Mouse (Mus musculus): Measurements from ENCODE around the gene Ctnna2. TPM values are rescaled to one million over a fixed set of nuclear protein-coding genes. Genes with fewer than 3 reads are reported as not detected.

Gene Ctnna2
- polyA plus RNA-seq, 1 experiment from 2014 or later = 2.0 TPM

DNA sequence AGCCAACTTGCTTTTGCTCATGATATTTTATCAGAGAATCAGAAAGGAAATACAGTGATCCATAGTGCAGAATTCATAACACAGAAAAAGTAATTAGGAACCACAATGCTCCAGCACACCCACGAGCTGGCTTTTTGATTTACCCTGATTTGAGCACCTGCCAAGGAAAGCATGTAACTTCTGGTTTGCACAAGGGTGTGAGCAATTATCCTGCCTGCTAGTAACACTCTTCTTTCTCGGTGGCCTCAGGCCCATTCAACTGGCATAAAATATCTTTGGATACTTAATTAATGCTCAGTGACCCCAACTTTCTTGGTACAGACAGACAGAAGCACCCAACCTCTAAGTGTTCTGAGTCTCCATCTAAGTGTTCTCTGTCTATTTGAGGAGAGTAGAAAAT, 794.6 kb downstream of the Ctnna2 start:
- no peaks in the 10 kb centered on the region for H3K27me3 ChIP-seq
- WGBS = 30% methylated on average over 2 of the region's 2 CpGs
- ATAC-seq (replicated peaks; ENCODE audit: low FRiP score) = no peak
- H3K27ac ChIP-seq = no peak overlapping the region
- no peaks in the 10 kb centered on the region for H3K9me3 ChIP-seq (replicated peaks)
- no peak overlapping the region for H3K9ac ChIP-seq
- no peak overlapping the region for H3K4me3 ChIP-seq (replicated peaks)
- H3K4me1 ChIP-seq = no peaks in the 10 kb centered on the region
- no peaks in the 10 kb centered on the region for H3K36me3 ChIP-seq
- no peak overlapping the region for H3K4me2 ChIP-seq

DNA sequence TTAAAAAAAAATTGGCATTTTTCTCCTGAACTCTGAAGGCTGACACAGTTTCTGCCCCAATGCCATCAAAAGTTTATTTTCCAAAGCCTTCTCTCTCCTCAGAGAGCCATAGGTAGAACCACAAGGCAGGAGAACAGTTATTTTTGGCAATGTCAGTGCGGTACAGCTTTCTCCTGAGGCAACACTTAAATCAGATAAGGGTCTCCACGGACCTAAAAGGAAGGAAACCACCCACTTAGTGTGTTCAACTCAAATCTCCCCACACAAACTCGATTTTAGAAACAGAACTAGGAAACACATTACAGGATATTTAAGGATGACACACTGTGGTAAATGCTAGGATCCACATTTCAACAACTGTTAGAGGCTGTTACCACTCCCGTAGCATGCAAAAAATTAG, 803.7 kb downstream of the Ctnna2 start:
- no peak overlapping the region for H3K9ac ChIP-seq

DNA sequence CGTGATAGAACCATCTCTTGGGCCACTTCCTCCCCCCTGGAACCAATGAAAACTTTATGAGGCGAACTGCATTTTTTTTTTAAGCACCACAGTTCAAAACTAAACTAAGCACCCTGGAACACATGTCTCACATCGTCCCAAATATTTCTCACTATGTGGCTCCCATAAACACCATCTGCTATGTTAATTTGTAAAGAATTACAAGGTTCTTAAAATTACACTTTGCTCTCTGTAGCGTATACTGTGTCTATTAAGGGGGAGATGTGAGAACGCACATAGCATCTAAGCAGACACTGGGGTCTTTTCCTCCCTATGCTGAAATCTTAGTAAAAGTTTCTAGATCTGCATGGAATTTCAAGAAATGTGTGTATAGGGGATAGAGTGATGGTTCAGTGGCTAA, 822.5 kb downstream of the Ctnna2 start:
- Histone ChIP-seq H3K4me2 (no peak overlapping the region), H3K27me3 (no peaks in the 10 kb centered on the region), H3K4me1 (no peaks in the 10 kb centered on the region), H3K36me3 (no peaks in the 10 kb centered on the region), H3K9ac (no peak overlapping the region), H3K4me3 (replicated peaks) (no peak overlapping the region), H3K27ac (no peak overlapping the region), H3K9me3 (replicated peaks) (no peaks in the 10 kb centered on the region)
- 74% methylated on average over 5 of the region's 5 CpGs for WGBS
- ATAC-seq (replicated peaks; ENCODE audit: low FRiP score) = no peak

More for the DNA sequence above, 803.7 kb downstream of the Ctnna2 start:
- H3K36me3 ChIP-seq = no peaks in the 10 kb centered on the region
- no peak overlapping the region for H3K4me2 ChIP-seq
- no peak for ATAC-seq (replicated peaks; ENCODE audit: low FRiP score)
- 48% methylated on average over 4 of the region's 4 CpGs for WGBS
- H3K27me3 ChIP-seq = no peaks in the 10 kb centered on the region
- H3K4me1 ChIP-seq = no peaks in the 10 kb centered on the region
- H3K27ac ChIP-seq = no peak overlapping the region
- no peak overlapping the region for H3K4me3 ChIP-seq (replicated peaks)
- H3K9me3 ChIP-seq (replicated peaks) = no peaks in the 10 kb centered on the region

DNA sequence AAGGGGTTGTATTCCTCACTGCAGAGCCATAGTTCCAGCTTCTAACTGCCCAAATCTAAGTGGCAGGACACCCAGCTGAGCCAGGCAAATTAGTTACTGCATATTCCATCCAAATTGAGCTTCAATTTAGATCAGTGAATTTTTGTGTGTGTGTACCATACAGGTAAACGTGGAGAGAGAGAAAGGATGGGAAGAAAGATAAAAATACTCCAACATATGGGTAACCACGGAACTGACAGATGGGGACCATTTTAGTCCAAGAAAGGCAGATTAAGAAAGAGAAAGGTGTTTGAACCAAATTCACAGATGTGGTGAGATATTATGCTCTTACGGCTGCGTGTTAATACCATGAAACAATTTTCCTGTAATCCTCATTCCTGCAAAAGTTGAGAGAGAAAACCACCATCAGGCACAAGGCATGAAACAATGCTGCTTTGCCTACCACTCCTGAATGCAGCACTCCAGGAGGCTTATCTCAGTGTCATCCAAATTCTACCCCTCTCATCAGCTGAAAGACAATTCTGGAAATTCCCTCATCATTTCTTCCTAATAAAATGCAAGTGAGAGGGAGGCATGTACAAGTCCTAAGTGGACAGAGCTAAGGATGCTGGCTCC, 840.1 kb downstream of the Ctnna2 start:
- no peaks in the 10 kb centered on the region for H3K4me1 ChIP-seq
- WGBS = 87% methylated on average over 4 of the region's 4 CpGs
- no peaks in the 10 kb centered on the region for H3K27me3 ChIP-seq
- H3K4me2 ChIP-seq = no peak overlapping the region
- no peak overlapping the region for H3K27ac ChIP-seq
- H3K36me3 ChIP-seq = no peaks in the 10 kb centered on the region
- H3K4me3 ChIP-seq (replicated peaks) = no peak overlapping the region
- H3K9ac ChIP-seq = no peak overlapping the region
- ATAC-seq (replicated peaks; ENCODE audit: low FRiP score) = no peak
- no peaks in the 10 kb centered on the region for H3K9me3 ChIP-seq (replicated peaks)

DNA sequence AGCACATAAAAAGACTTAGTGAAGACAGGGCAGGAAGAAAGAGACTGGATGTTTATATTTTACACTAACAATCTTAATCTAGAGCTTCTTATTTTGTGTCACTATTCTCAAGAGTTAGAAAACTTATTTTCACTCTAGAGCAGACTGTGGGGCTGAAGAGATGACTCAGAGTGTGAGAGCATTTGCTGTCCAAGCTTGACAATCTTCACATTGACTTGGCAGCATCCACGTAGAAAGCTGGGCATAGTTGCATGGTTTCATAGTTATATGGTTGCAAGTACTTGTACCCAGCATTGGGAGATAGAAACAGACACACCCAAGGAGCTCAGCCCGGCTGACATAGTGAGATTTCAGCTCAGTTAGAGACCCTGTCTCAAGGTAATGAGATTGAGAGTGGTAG, 858.6 kb downstream of the Ctnna2 start:
- Histone ChIP-seq H3K4me2 (no peak overlapping the region), H3K4me3 (replicated peaks) (no peak overlapping the region), H3K9me3 (replicated peaks) (no peaks in the 10 kb centered on the region), H3K4me1 (no peaks in the 10 kb centered on the region), H3K9ac (no peak overlapping the region), H3K27me3 (no peaks in the 10 kb centered on the region), H3K27ac (no peak overlapping the region), H3K36me3 (no peaks in the 10 kb centered on the region)
- ATAC-seq (replicated peaks; ENCODE audit: low FRiP score) = no peak
- 84% methylated on average over 2 of the region's 2 CpGs for WGBS

DNA sequence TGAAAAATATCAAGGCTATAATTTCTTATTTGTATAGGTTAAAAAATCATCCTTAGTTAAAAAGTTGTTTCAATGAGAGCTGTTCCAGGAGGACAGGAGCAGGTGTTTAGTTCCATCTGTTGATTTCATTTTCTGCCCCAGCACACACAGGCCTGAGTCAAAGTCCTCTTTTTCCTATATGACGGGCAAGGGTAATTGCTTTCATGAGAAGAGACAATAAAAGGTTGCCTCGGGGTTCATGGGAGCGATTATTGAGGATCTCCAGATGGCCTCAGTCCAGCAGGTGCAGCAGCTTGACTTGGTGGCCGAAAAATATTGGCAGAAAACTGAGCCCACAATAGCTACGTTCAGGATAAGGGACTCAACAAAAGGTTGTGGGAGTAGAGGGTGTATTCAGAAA, 859.0 kb downstream of the Ctnna2 start:
- H3K27me3 ChIP-seq = no peaks in the 10 kb centered on the region
- H3K4me2 ChIP-seq = no peak overlapping the region
- H3K9ac ChIP-seq = no peak overlapping the region
- no peaks in the 10 kb centered on the region for H3K9me3 ChIP-seq (replicated peaks)
- 0 out of 2 replicates have a peak, but pooled peaks have one; percentile 9 for ATAC-seq (replicated peaks; ENCODE audit: low FRiP score)
- H3K4me3 ChIP-seq (replicated peaks) = no peak overlapping the region
- 56% methylated on average over 5 of the region's 5 CpGs for WGBS
- no peak overlapping the region for H3K27ac ChIP-seq
- no peaks in the 10 kb centered on the region for H3K36me3 ChIP-seq
- H3K4me1 ChIP-seq = no peaks in the 10 kb centered on the region

DNA sequence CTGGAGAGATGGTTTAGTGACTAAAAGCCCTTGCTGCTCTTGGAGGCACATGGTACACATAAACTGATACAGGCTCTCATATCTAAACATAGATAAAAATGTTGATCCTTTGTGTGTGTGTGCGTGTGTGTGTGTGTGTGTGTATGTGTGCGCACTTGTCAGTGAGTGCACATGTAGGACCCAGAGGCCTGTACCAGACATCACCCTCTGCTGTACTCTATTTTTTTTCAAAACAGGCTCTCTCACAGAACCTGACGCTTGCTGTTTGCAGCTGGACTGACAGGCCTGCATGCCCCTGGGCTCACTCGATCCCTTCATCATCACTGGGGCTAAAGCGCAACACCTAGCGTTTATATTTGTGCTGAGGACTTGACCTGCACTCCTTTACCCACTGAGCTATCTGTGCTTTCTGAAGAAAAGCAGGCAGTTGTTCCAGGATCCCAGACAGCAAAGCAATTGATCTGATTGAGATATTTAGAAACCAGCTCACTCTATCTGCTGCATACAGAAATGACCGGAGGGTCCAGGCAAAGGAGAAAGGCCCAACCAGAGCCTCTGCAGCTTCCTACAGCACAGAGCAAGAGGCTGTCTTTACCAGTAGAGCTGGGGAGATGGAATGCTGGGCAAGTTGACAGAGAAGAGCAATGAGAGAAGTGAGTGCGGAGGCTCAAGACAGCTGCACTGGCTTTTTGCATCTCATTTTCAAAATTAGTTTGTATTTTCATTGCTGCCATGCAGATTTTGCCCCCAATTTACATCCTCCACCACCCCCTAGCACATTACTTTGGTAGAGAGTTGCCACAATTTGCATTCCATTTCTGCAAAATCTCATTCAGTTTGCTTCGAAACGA, 870.2 kb downstream of the Ctnna2 start:
- H3K4me3 ChIP-seq (replicated peaks) = no peak overlapping the region
- no peak overlapping the region for H3K4me2 ChIP-seq
- H3K27me3 ChIP-seq = no peaks in the 10 kb centered on the region
- H3K27ac ChIP-seq = no peak overlapping the region
- no peak overlapping the region for H3K9ac ChIP-seq
- H3K36me3 ChIP-seq = no peaks in the 10 kb centered on the region
- ATAC-seq (replicated peaks; ENCODE audit: low FRiP score) = no peak
- H3K9me3 ChIP-seq (replicated peaks) = no peaks in the 10 kb centered on the region
- WGBS = 76% methylated on average over 10 of the region's 10 CpGs
- H3K4me1 ChIP-seq = no peaks in the 10 kb centered on the region

DNA sequence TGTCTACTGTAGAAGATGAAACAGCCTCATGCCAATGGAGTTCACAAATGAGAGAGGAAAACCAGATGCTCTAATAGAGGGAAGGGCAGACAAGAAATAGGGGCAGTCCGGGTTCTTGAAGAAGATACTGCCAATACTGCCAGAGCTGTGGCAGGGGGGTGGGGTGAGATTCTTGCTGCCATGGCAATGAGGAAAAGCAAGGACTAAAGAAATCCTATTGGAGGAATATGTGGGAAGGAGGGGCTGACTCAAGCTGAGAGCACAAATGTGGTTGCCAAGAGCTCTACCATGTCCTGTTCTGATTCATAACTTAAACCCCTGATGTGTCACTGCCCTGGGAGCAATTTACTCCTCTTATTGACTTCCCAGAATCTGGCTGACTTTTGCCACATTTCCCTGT, 878.5 kb downstream of the Ctnna2 start:
- no peak overlapping the region for H3K9ac ChIP-seq
- H3K27me3 ChIP-seq = no peaks in the 10 kb centered on the region
- H3K4me2 ChIP-seq = no peak overlapping the region
- no peak overlapping the region for H3K4me3 ChIP-seq (replicated peaks)
- H3K27ac ChIP-seq = no peak overlapping the region
- no peaks in the 10 kb centered on the region for H3K4me1 ChIP-seq
- no peak for ATAC-seq (replicated peaks; ENCODE audit: low FRiP score)
- WGBS = 52% methylated on average over 1 of the region's 1 CpGs
- H3K9me3 ChIP-seq (replicated peaks) = no peaks in the 10 kb centered on the region
- H3K36me3 ChIP-seq = no peaks in the 10 kb centered on the region

DNA sequence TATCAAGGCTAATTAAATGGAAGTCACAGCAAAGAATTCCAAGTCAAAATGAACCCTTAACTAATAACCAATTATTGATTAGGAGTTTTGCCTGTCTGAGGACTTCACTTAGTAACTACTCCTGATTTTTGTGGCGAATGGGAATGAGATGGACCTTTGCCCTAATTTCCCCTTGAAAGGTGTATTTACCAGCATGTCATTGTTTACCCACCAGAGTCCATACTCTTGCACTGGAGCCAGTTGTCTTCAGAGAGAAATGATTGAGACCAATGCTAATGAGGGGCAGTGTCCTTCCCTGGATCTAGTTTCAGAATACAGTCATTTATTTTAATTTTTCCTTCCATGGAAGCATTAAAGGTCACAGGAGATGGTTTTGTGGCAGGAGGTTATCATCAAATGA, 881.0 kb downstream of the Ctnna2 start:
- no peak overlapping the region for H3K27ac ChIP-seq
- H3K36me3 ChIP-seq = no peaks in the 10 kb centered on the region
- H3K4me1 ChIP-seq = no peaks in the 10 kb centered on the region
- no peak overlapping the region for H3K4me2 ChIP-seq
- no peak overlapping the region for H3K9ac ChIP-seq
- H3K27me3 ChIP-seq = no peaks in the 10 kb centered on the region
- ATAC-seq (replicated peaks; ENCODE audit: low FRiP score) = no peak
- H3K4me3 ChIP-seq (replicated peaks) = no peak overlapping the region
- WGBS = 79% methylated on average over 1 of the region's 1 CpGs
- H3K9me3 ChIP-seq (replicated peaks) = no peaks in the 10 kb centered on the region

DNA sequence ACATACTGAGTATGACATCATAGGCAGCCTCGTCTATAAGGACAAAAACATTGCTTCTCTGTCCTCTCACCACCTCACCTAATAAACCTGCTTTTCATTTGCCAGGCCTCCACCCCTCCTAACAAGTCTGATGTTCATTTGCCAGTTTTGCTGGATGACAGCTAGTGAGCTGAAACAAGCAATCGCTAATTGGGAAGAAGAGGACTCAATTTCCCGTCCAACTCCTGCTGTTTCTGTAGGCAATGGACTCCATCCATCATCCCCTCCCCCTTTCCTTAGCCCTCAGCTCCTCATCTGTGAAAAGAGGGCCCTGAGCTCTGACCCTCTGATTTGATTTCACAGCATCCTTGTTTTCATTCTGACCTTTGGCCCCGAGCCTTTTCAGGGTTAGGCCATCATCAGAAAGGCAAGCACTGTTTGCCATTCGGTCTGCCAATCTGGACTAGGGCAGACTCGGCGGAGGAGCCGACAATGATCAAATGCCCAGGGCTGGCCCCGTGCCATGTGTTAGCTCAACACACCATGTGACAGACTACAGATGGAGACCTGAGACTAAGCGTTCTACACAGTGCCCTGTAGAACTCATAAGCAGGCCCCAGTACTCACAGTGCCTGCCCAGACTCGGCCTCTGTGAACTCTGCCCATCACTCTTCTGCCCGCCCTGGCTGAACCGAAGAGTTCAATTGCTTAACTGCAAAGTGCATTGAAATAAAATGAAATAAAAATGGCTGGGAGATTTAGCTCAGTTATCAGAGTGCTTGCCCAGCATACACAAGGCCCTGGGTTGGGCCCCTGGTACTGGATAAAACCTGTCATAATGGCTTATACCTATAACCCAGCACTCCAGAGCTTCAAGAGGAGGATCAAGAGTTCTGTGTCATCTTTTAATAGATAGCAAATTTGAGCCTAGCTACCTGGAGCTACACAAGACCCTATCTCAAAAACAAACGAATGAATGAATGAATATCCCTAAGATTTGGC, 903.8 kb downstream of the Ctnna2 start:
- Histone ChIP-seq H3K4me2 (no peak overlapping the region), H3K9me3 (replicated peaks) (no peaks in the 10 kb centered on the region), H3K27ac (no peak overlapping the region), H3K36me3 (no peaks in the 10 kb centered on the region), H3K4me1 (no peaks in the 10 kb centered on the region), H3K9ac (no peak overlapping the region), H3K4me3 (replicated peaks) (no peak overlapping the region), H3K27me3 (no peaks in the 10 kb centered on the region)
- 47% methylated on average over 14 of the region's 14 CpGs for WGBS
- ATAC-seq (replicated peaks; ENCODE audit: low FRiP score) = no peak; the same call in 1 of the 2 replicates

DNA sequence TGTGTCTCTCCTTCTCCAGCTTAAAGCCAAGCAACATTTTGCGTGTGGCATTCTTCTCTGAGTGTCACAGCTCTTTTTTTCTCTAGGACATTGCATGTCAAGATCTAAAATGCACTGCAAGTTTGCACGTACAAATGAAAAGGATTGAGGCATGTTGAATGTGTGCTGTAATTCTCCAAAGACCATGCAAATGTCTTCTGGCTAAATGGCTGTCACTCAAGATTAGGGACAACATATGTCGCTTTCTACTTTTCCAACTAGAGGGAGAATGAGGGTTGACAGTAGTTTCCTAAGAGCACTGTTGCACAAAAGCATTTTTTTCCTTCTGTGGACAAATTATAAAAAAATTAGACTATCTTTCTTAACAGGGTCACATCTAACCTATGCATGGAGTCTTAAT, 909.9 kb downstream of the Ctnna2 start:
- Histone ChIP-seq H3K27me3 (no peaks in the 10 kb centered on the region), H3K4me1 (no peaks in the 10 kb centered on the region), H3K36me3 (no peaks in the 10 kb centered on the region), H3K9me3 (replicated peaks) (no peaks in the 10 kb centered on the region), H3K4me3 (replicated peaks) (no peak overlapping the region), H3K9ac (no peak overlapping the region), H3K4me2 (no peak overlapping the region), H3K27ac (no peak overlapping the region)
- 89% methylated on average over 3 of the region's 3 CpGs for WGBS
- ATAC-seq (replicated peaks; ENCODE audit: low FRiP score) = no peak

DNA sequence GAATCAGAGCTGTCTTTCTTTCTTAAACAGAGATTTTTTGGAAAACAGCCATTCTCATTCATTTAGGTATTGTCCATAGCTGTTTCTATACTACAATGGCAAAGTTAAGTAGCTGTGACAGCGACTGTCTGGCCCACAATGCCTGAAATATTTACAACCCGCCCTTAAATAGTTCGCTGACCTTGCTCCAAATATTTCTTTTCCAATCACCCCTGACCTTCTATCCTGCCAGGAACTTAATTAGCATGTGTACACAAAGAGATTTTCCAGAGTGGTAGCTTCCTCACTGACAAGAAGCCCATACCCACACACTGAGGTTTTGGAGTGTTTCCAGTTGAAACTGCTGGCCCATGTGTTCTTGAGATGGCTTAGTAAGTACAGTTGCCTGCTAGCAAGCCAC, 928.8 kb downstream of the Ctnna2 start:
- H3K4me1 ChIP-seq = no peaks in the 10 kb centered on the region
- no peak overlapping the region for H3K4me3 ChIP-seq (replicated peaks)
- no peak overlapping the region for H3K9ac ChIP-seq
- H3K36me3 ChIP-seq = no peaks in the 10 kb centered on the region
- H3K27ac ChIP-seq = no peak overlapping the region
- no peaks in the 10 kb centered on the region for H3K9me3 ChIP-seq (replicated peaks)
- no peaks in the 10 kb centered on the region for H3K27me3 ChIP-seq
- WGBS = 36% methylated on average over 3 of the region's 3 CpGs
- no peak for ATAC-seq (replicated peaks; ENCODE audit: low FRiP score)
- H3K4me2 ChIP-seq = no peak overlapping the region
